Mouse (Mus musculus): ENCODE results near the gene Ash1l.
"Not testable (repeated sequence)": the region's sequence is repeated elsewhere in the genome, so short reads cannot be mapped to it uniquely, and the experiment has no call there.

Gene Ash1l

GRCm38 (mm10) chr3:88953736-88954135 lies 3.3 kb downstream of the Ash1l start:
- DNase-seq (ENCODE audit: low spot score), result no peak

GRCm38 (mm10) chr3:88963211-88963610 lies 12.8 kb downstream of the Ash1l start:
- not testable (repeated sequence) for DNase-seq (ENCODE audit: low spot score)

- DNase-seq (ENCODE audit: low spot score), result no peak
Observed at GRCm38 (mm10) chr3:88975012-88975411, 24.6 kb downstream of the Ash1l start.

- no peak for DNase-seq (ENCODE audit: low spot score)
Observed at GRCm38 (mm10) chr3:88981206-88982010, 31.0 kb downstream of the Ash1l start.

- DNase-seq (ENCODE audit: low spot score), result no peak
Observed at GRCm38 (mm10) chr3:88983921-88984381, 33.5 kb downstream of the Ash1l start.

- DNase-seq (ENCODE audit: low spot score), result no peak
Observed at GRCm38 (mm10) chr3:88992793-88993192, 42.4 kb downstream of the Ash1l start.

- no peak for DNase-seq (ENCODE audit: low spot score)
Observed at GRCm38 (mm10) chr3:89001536-89001935, 51.1 kb downstream of the Ash1l start.

GRCm38 (mm10) chr3:89030896-89031295 lies 80.5 kb downstream of the Ash1l start:
- not testable (repeated sequence) for DNase-seq (ENCODE audit: low spot score)

- DNase-seq (ENCODE audit: low spot score), result no peak
Observed at GRCm38 (mm10) chr3:89043359-89043758, 92.9 kb downstream of the Ash1l start.

- no peak for DNase-seq (ENCODE audit: low spot score)
Observed at GRCm38 (mm10) chr3:89058361-89058760, 107.9 kb downstream of the Ash1l start.

GRCm38 (mm10) chr3:89058783-89059182 lies 108.4 kb downstream of the Ash1l start:
- no peak for DNase-seq (ENCODE audit: low spot score)

- no peak for DNase-seq (ENCODE audit: low spot score)
Observed at GRCm38 (mm10) chr3:89061696-89062095, 111.3 kb downstream of the Ash1l start.

GRCm38 (mm10) chr3:89067265-89067664 lies 116.8 kb downstream of the Ash1l start:
- no peak for DNase-seq (ENCODE audit: low spot score)

GRCm38 (mm10) chr3:89077383-89077782 lies 127.0 kb downstream of the Ash1l start:
- DNase-seq (ENCODE audit: low spot score), result no peak

- DNase-seq (ENCODE audit: low spot score), result not testable (repeated sequence)
Observed at GRCm38 (mm10) chr3:89082287-89082686, 131.9 kb downstream of the Ash1l start.

- DNase-seq (ENCODE audit: low spot score), result no peak
Observed at GRCm38 (mm10) chr3:89084133-89084532, 133.7 kb downstream of the Ash1l start.

- DNase-seq (ENCODE audit: low spot score), result no peak
Observed at GRCm38 (mm10) chr3:89084654-89085190, 134.3 kb downstream of the Ash1l start.

GRCm38 (mm10) chr3:89087338-89088110 lies 137.1 kb downstream of the Ash1l start:
- peak; percentile 45 for DNase-seq (ENCODE audit: low spot score)

GRCm38 (mm10) chr3:89088974-89089373 lies 138.6 kb downstream of the Ash1l start:
- DNase-seq (ENCODE audit: low spot score), result no peak

- peak; percentile 63 for DNase-seq (ENCODE audit: low spot score)
Observed at GRCm38 (mm10) chr3:89089882-89090591, 139.6 kb downstream of the Ash1l start.

- DNase-seq (ENCODE audit: low spot score), result peak; percentile 72
Observed at GRCm38 (mm10) chr3:89090694-89091655, 140.6 kb downstream of the Ash1l start.

Data from ovary, postnatal 10 days (tissue).